ENCODE assay signal across 8 mouse cellular contexts in genomic region chr8:104540238-104540637, GRCm38 (mm10). TPM values are rescaled to one million over a fixed set of nuclear protein-coding genes. Genes with fewer than 3 reads are reported as not detected.
DNase-seq lines count a peak whose midpoint lies in the region; ATAC-seq and TF ChIP-seq lines count a peak whose summit lies in the region.

No protein-coding gene starts in this region.

- H3K79me2 ChIP-seq in heart, adult 2 months (replicated peaks; ENCODE audit: control insufficient read depth, insufficient read depth, low read length), result no peaks in the 10 kb centered on the region

- no peaks in the 10 kb centered on the region for H3K36me3 ChIP-seq in heart, adult 2 months (ENCODE audit: control insufficient read depth, insufficient read depth, low read length)
- H3K36me3 ChIP-seq in ES-E14 (ENCODE audit: control insufficient read depth, insufficient read depth, low read length, poor library complexity, severe bottlenecking), result no peaks in the 10 kb centered on the region
- no peaks in the 10 kb centered on the region for H3K36me3 ChIP-seq in hindbrain, embryonic 14.5 days (replicated peaks; ENCODE audit: control insufficient read depth, insufficient read depth)
- H3K36me3 ChIP-seq in midbrain, embryonic 12.5 days, result no peaks in the 10 kb centered on the region

- peaks cover 13% of the 10 kb centered on the region for H3K4me1 ChIP-seq in heart, adult 2 months (ENCODE audit: control insufficient read depth, insufficient read depth, low read length)
- peaks cover 0 to 2% of the 10 kb centered on the region in 2 experiments; a peak in 1 of 4 replicates for H3K4me1 ChIP-seq in ES-E14 (ENCODE audit: control insufficient read depth in 2 of 2, insufficient read depth in 2 of 2, low read length in 2 of 2, poor library complexity in 1 of 2)
- H3K4me1 ChIP-seq in hindbrain, embryonic 14.5 days (replicated peaks; ENCODE audit: control insufficient read depth, insufficient read depth, low read length), result peaks cover 15% of the 10 kb centered on the region
- peaks cover 18% of the 10 kb centered on the region; the same call in 1 of the 2 replicates for H3K4me1 ChIP-seq in midbrain, embryonic 12.5 days

- peak; percentile 77 for DNase-seq in heart, adult 11 months
- DNase-seq in heart, adult 2 months, result no peak
- DNase-seq in ES-E14 (ENCODE audit: low read depth, low spot score) (no peak), MN1 (ENCODE audit: low spot score) (no peak)
- no peak for DNase-seq in hindbrain, embryonic 14.5 days (ENCODE audit: low spot score)
- no peak for DNase-seq in thymus, postnatal 4 days
- DNase-seq in frontal cortex, postnatal 14 days (ENCODE audit: low spot score in 2 of 2), result no peak

- H3K4me2 ChIP-seq in hindbrain, embryonic 14.5 days (replicated peaks), result peak overlapping the region; percentile 91
- H3K4me2 ChIP-seq in midbrain, embryonic 12.5 days (replicated peaks), result peak overlapping the region; percentile 92

- no peaks in the 10 kb centered on the region for H3K9me3 ChIP-seq in ES-E14 (ENCODE audit: control insufficient read depth, insufficient read depth, low read depth, low read length)
- H3K9me3 ChIP-seq in hindbrain, embryonic 14.5 days (ENCODE audit: control insufficient read depth, low read length), result no peaks in the 10 kb centered on the region
- H3K9me3 ChIP-seq in midbrain, embryonic 12.5 days, result no peaks in the 10 kb centered on the region

- no peak for TF ChIP-seq EP300 in heart, adult 2 months (IDR thresholded peaks at IDR 0.05; ENCODE audit: insufficient read depth, low read depth, low read length)

- no peak for TF ChIP-seq CTCF in heart, adult 2 months (IDR thresholded peaks at IDR 0.05)

- 65% methylated on average over 7 of the region's 7 CpGs for WGBS in heart, adult 2 months
- 33% methylated on average over 7 of the region's 7 CpGs for WGBS in hindbrain, embryonic 14.5 days
- WGBS in midbrain, embryonic 12.5 days, result 40% methylated on average over 7 of the region's 7 CpGs

- no peak overlapping the region; the same call in 1 of the 2 replicates for H3K4me3 ChIP-seq in heart, adult 2 months
- H3K4me3 ChIP-seq in ES-E14 (ENCODE audit: insufficient read depth in 1 of 2, low read depth in 1 of 2, low read length in 2 of 2, poor library complexity in 1 of 2, severe bottlenecking in 1 of 2), result peak overlapping the region; percentile 73 to 80
- H3K4me3 ChIP-seq in hindbrain, embryonic 14.5 days (replicated peaks; ENCODE audit: low read length), result peak overlapping the region; percentile 51
- H3K4me3 ChIP-seq in midbrain, embryonic 12.5 days, result peak overlapping the region; percentile 52

- intact Hi-C loops in heart, adult 2 months (cut with DNase I), result no loop called here

- H3K27ac ChIP-seq in heart, adult 2 months, result no peak overlapping the region; the same call in 1 of the 2 replicates
- no peak overlapping the region for H3K27ac ChIP-seq in ES-E14 (ENCODE audit: insufficient read depth, low read depth, low read length, poor library complexity, severe bottlenecking)
- no peak overlapping the region for H3K27ac ChIP-seq in hindbrain, embryonic 14.5 days
- no peak overlapping the region for H3K27ac ChIP-seq in midbrain, embryonic 12.5 days (replicated peaks)

- peaks cover 2% of the 10 kb centered on the region for H3K27me3 ChIP-seq in heart, adult 2 months (ENCODE audit: control insufficient read depth, insufficient read depth, low read length)
- peaks cover 50% of the 10 kb centered on the region for H3K27me3 ChIP-seq in hindbrain, embryonic 14.5 days (ENCODE audit: control insufficient read depth, insufficient read depth, low read length)
- H3K27me3 ChIP-seq in midbrain, embryonic 12.5 days, result peaks cover 76% of the 10 kb centered on the region

- in situ Hi-C loops in ES-E14 (cut with MboI; ENCODE audit: low sequenced_read_pairs in 2 of 2, unreplicated experiment in 2 of 2), result no loop called here

- 0 out of 2 replicates have a peak, but pooled peaks have one; percentile 6 for ATAC-seq in hindbrain, embryonic 14.5 days (ENCODE audit: low FRiP score)
- no peak for ATAC-seq in midbrain, embryonic 12.5 days (ENCODE audit: low FRiP score, low read depth)

- no peak overlapping the region for H3K9ac ChIP-seq in heart, adult 2 months (ENCODE audit: low read depth, low read length)
- no peak overlapping the region for H3K9ac ChIP-seq in ES-E14 (ENCODE audit: insufficient read depth, low read depth, low read length, poor library complexity, severe bottlenecking)
- H3K9ac ChIP-seq in hindbrain, embryonic 14.5 days, result 0 out of 2 replicates have a peak overlapping the region, but pooled peaks have one; percentile 59
- H3K9ac ChIP-seq in midbrain, embryonic 12.5 days (replicated peaks), result peak overlapping the region; percentile 58; the same call in 1 of the 2 replicates

- no peak for TF ChIP-seq POLR2A in heart, adult 2 months (IDR thresholded peaks at IDR 0.05; ENCODE audit: insufficient read depth, low read depth, low read length)

TF ChIP-seq in ES-E14, 5 proteins besides CTCF, POLR2A, EP300 and RAD21:
- TF ChIP-seq ZNF384 (IDR thresholded peaks at IDR 0.05; ENCODE audit: low read depth, low read length), result no peak
- no peak for TF ChIP-seq MAFK (IDR thresholded peaks at IDR 0.05; ENCODE audit: insufficient read depth, low read depth, low read length)
- no peak for TF ChIP-seq HCFC1 (IDR thresholded peaks at IDR 0.05; ENCODE audit: borderline replicate concordance, insufficient read depth, low read length)
- TF ChIP-seq CHD2 (IDR thresholded peaks at IDR 0.05; ENCODE audit: low read depth, low read length), result no peak
- TF ChIP-seq ZC3H11A (IDR thresholded peaks at IDR 0.05; ENCODE audit: borderline replicate concordance, low read depth, low read length), result no peak
TF ChIP-seq in ES-E14: peak in this region for 0.

RNA-seq across cellular contexts. Expression of gene Car7, which starts 5.7 kb away (rescaled TPM):
- total RNA-seq in heart, adult 2 months (2021), result 1 to 10 TPM; 2.0 to 2.9 TPM
- 9.3 and 11.2 TPM in 2 replicates for polyA plus RNA-seq in heart, adult 2 months (2012; rRNA removed)
- total RNA-seq in ES-E14 (2012; rRNA removed), result 0.90 and 1.1 TPM in 2 replicates
- 2.0 and 2.2 TPM in 2 replicates for polyA plus RNA-seq in hindbrain, embryonic 14.5 days (2014; fragmentation: Nextera tagmentation; extraction: Ambion mirVana)
- 1.5 and 1.6 TPM in 2 replicates for polyA plus RNA-seq in midbrain, embryonic 12.5 days (2016; fragmentation: Nextera tagmentation; extraction: Ambion mirVana)

RNA-seq across cellular contexts. Expression of gene Nae1, which starts 5.8 kb away (rescaled TPM):
- total RNA-seq in heart, adult 2 months (2021), result 10 to 100 TPM; 27.0 to 31.4 TPM
- polyA plus RNA-seq in heart, adult 2 months (2012; rRNA removed), result 11.0 and 28.0 TPM in 2 replicates
- total RNA-seq in ES-E14 (2012; rRNA removed), result 29.9 and 42.8 TPM in 2 replicates
- 111 and 116 TPM in 2 replicates for polyA plus RNA-seq in hindbrain, embryonic 14.5 days (2014; fragmentation: Nextera tagmentation; extraction: Ambion mirVana)
- 118 and 130 TPM in 2 replicates for polyA plus RNA-seq in midbrain, embryonic 12.5 days (2016; fragmentation: Nextera tagmentation; extraction: Ambion mirVana)

RNA-seq across cellular contexts. Expression of gene Terb1, which starts 30.5 kb away (rescaled TPM):
- total RNA-seq in heart, adult 2 months (2021), result not detected
- polyA plus RNA-seq in heart, adult 2 months (2012; rRNA removed), result not detected in 2 replicates
- 0.26 and 0.45 TPM in 2 replicates for total RNA-seq in ES-E14 (2012; rRNA removed)
- 0.78 and 0.83 TPM in 2 replicates for polyA plus RNA-seq in hindbrain, embryonic 14.5 days (2014; fragmentation: Nextera tagmentation; extraction: Ambion mirVana)
- polyA plus RNA-seq in midbrain, embryonic 12.5 days (2016; fragmentation: Nextera tagmentation; extraction: Ambion mirVana), result 0.20 and 0.32 TPM in 2 replicates

RNA-seq across cellular contexts. Expression of gene Pdp2, which starts 51.0 kb away (rescaled TPM):
- total RNA-seq in heart, adult 2 months (2021), result 10 to 100 TPM; 18.4 to 35.8 TPM
- 10.0 and 18.8 TPM in 2 replicates for polyA plus RNA-seq in heart, adult 2 months (2012; rRNA removed)
- total RNA-seq in ES-E14 (2012; rRNA removed), result 11.2 and 13.5 TPM in 2 replicates
- polyA plus RNA-seq in hindbrain, embryonic 14.5 days (2014; fragmentation: Nextera tagmentation; extraction: Ambion mirVana), result 18.7 and 19.7 TPM in 2 replicates
- 14.7 and 15.8 TPM in 2 replicates for polyA plus RNA-seq in midbrain, embryonic 12.5 days (2016; fragmentation: Nextera tagmentation; extraction: Ambion mirVana)

Comparison
In these comparisons a context has a peak if more than half of its experiments do, and no peak if none do; other contexts are left out.
1. H3K9ac ChIP-seq: peak in hindbrain, embryonic 14.5 days (single experiment) and midbrain, embryonic 12.5 days (single experiment); none in heart, adult 2 months (single experiment) and ES-E14 (single experiment).